ENCODE assay signal across 14 mouse cellular contexts in the genomic region with DNA sequence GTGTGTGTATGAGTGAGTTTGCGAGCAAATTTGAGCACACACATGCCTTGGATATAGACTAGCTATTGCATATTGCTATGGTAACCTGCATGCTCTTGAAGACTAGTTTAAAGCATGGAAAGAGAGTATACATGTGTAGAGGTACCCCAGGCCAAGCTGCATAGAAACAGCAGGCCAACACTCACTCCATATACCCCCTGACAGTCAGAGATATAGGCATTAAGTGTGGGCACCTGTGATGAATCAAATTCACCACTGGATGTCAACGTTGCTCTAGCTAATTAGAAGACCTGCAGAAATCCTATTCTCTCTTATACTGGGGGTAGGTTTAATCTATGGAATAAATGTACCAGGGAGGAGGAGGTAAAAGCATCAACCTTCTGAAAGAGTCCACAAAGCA.
A peak's percentile ranks its signal among the peaks of the same experiment; 100 is the strongest.
DNase-seq lines count a peak whose midpoint lies in the region; ATAC-seq and TF ChIP-seq lines count a peak whose summit lies in the region.
"Had no signal": no experiment of that assay in that cellular context is flagged by ENCODE, and none has a peak within 500 bp of the region (broad histone marks: within the 10 kb centered on the region; RNA-seq: fewer than 3 reads in every experiment).

No protein-coding gene starts in this region.

- H3K27ac ChIP-seq in hindbrain, embryonic 14.5 days, result no peak overlapping the region
- H3K27ac ChIP-seq in hindbrain, embryonic 13.5 days, result no peak overlapping the region
- no peak overlapping the region for H3K27ac ChIP-seq in lung, postnatal 0 days (ENCODE audit: low read length)
- no peak overlapping the region for H3K27ac ChIP-seq in midbrain, postnatal 0 days (ENCODE audit: low read depth, low read length)
- H3K27ac ChIP-seq: embryonic facial prominence, embryonic 12.5 days; liver, embryonic 13.5 days had no signal

- no peak overlapping the region for H3K4me2 ChIP-seq in hindbrain, embryonic 14.5 days (replicated peaks)
- no peak overlapping the region for H3K4me2 ChIP-seq in hindbrain, embryonic 13.5 days
- H3K4me2 ChIP-seq in lung, postnatal 0 days (replicated peaks; ENCODE audit: low read depth, low read length), result no peak overlapping the region
- H3K4me2 ChIP-seq in midbrain, postnatal 0 days (ENCODE audit: low read depth, low read length, poor library complexity, severe bottlenecking), result no peak overlapping the region
- H3K4me2 ChIP-seq: embryonic facial prominence, embryonic 12.5 days; liver, embryonic 13.5 days had no signal

- ATAC-seq in hindbrain, embryonic 14.5 days (ENCODE audit: low FRiP score), result no peak
- no peak; the same call in 1 of the 2 replicates for ATAC-seq in hindbrain, embryonic 13.5 days (ENCODE audit: low FRiP score)
- no peak for ATAC-seq in lung, postnatal 0 days
- no peak for ATAC-seq in midbrain, postnatal 0 days (ENCODE audit: low FRiP score)
- ATAC-seq: Patski had no signal

- no peaks in the 10 kb centered on the region for H3K9me3 ChIP-seq in hindbrain, embryonic 14.5 days (ENCODE audit: control insufficient read depth, low read length)
- no peaks in the 10 kb centered on the region for H3K9me3 ChIP-seq in hindbrain, embryonic 13.5 days
- no peaks in the 10 kb centered on the region for H3K9me3 ChIP-seq in lung, postnatal 0 days (ENCODE audit: low read length)
- no peaks in the 10 kb centered on the region for H3K9me3 ChIP-seq in midbrain, postnatal 0 days (ENCODE audit: low read length)
- H3K9me3 ChIP-seq: embryonic facial prominence, embryonic 12.5 days; liver, embryonic 13.5 days had no signal

- no peak overlapping the region for H3K9ac ChIP-seq in hindbrain, embryonic 14.5 days
- no peak overlapping the region for H3K9ac ChIP-seq in hindbrain, embryonic 13.5 days
- no peak overlapping the region for H3K9ac ChIP-seq in lung, postnatal 0 days (replicated peaks; ENCODE audit: low read depth)
- no peak overlapping the region for H3K9ac ChIP-seq in midbrain, postnatal 0 days (replicated peaks; ENCODE audit: low read length, poor library complexity, severe bottlenecking)
- H3K9ac ChIP-seq: embryonic facial prominence, embryonic 12.5 days; liver, embryonic 13.5 days had no signal

- no peak overlapping the region for H3K4me3 ChIP-seq in hindbrain, embryonic 14.5 days (replicated peaks; ENCODE audit: low read length)
- no peak overlapping the region for H3K4me3 ChIP-seq in hindbrain, embryonic 13.5 days
- H3K4me3 ChIP-seq in lung, postnatal 0 days (ENCODE audit: low read depth, low read length), result no peak overlapping the region
- H3K4me3 ChIP-seq in midbrain, postnatal 0 days (ENCODE audit: low read depth, low read length), result no peak overlapping the region
- H3K4me3 ChIP-seq: embryonic facial prominence, embryonic 12.5 days; liver, embryonic 13.5 days had no signal

- peaks cover 14% of the 10 kb centered on the region; the same call in 1 of the 2 replicates for H3K4me1 ChIP-seq in hindbrain, embryonic 14.5 days (replicated peaks; ENCODE audit: control insufficient read depth, insufficient read depth, low read length)
- peaks cover 15% of the 10 kb centered on the region for H3K4me1 ChIP-seq in hindbrain, embryonic 13.5 days (replicated peaks)
- no peaks in the 10 kb centered on the region for H3K4me1 ChIP-seq in lung, postnatal 0 days (ENCODE audit: insufficient read depth, low read depth, low read length)
- peaks cover 2% of the 10 kb centered on the region; the same call in 1 of the 2 replicates for H3K4me1 ChIP-seq in midbrain, postnatal 0 days (ENCODE audit: insufficient read depth, low read length)
- H3K4me1 ChIP-seq: embryonic facial prominence, embryonic 12.5 days; liver, embryonic 13.5 days had no signal

- WGBS in hindbrain, embryonic 14.5 days, result 67% methylated on average over 2 of the region's 2 CpGs
- 64% methylated on average over 2 of the region's 2 CpGs for WGBS in hindbrain, embryonic 13.5 days
- 68% methylated on average over 2 of the region's 2 CpGs for WGBS in lung, postnatal 0 days
- WGBS in midbrain, postnatal 0 days, result 36% methylated on average over 2 of the region's 2 CpGs

- TF ChIP-seq EP300 in lung, postnatal 0 days (IDR thresholded peaks at IDR 0.05), result no peak

- no peaks in the 10 kb centered on the region for H3K36me3 ChIP-seq in hindbrain, embryonic 14.5 days (replicated peaks; ENCODE audit: control insufficient read depth, insufficient read depth)
- H3K36me3 ChIP-seq in hindbrain, embryonic 13.5 days, result no peaks in the 10 kb centered on the region
- H3K36me3 ChIP-seq in lung, postnatal 0 days (ENCODE audit: insufficient read depth, low read length), result no peaks in the 10 kb centered on the region
- H3K36me3 ChIP-seq in midbrain, postnatal 0 days (ENCODE audit: insufficient read depth, low read length), result no peaks in the 10 kb centered on the region
- H3K36me3 ChIP-seq: embryonic facial prominence, embryonic 12.5 days; liver, embryonic 13.5 days had no signal

- TF ChIP-seq CTCF in lung, postnatal 0 days (IDR thresholded peaks at IDR 0.05), result peak; percentile 36
- TF ChIP-seq CTCF in midbrain, postnatal 0 days (IDR thresholded peaks at IDR 0.05), result peak; percentile 74

- DNase-seq in hindbrain, embryonic 14.5 days (ENCODE audit: low spot score), result peak; percentile 52
- DNase-seq in lung, postnatal 0 days (ENCODE audit: low spot score), result no peak
- no peak for DNase-seq in lung, postnatal 36 days
- DNase-seq in cerebellum, postnatal 14 days, result peak; percentile 16 to 48
- DNase-seq in midbrain, postnatal 0 days (ENCODE audit: low spot score), result peak; percentile 67
- no peak for DNase-seq in adrenal gland, postnatal 10 days
- DNase-seq: heart, adult 18-20 months; kidney, adult 9 months; liver, embryonic 13.5 days; right cerebral cortex, adult 18-20 months; thymus, adult 2 months had no signal

- no peaks in the 10 kb centered on the region for H3K27me3 ChIP-seq in hindbrain, embryonic 14.5 days (ENCODE audit: control insufficient read depth, insufficient read depth, low read length)
- H3K27me3 ChIP-seq in hindbrain, embryonic 13.5 days, result no peaks in the 10 kb centered on the region
- no peaks in the 10 kb centered on the region for H3K27me3 ChIP-seq in lung, postnatal 0 days (replicated peaks; ENCODE audit: insufficient read depth, low read length)
- no peaks in the 10 kb centered on the region for H3K27me3 ChIP-seq in midbrain, postnatal 0 days (ENCODE audit: insufficient read depth, low read length)
- H3K27me3 ChIP-seq: embryonic facial prominence, embryonic 12.5 days; liver, embryonic 13.5 days had no signal

Comparison
In these comparisons a context has a peak if more than half of its experiments do, and no peak if none do; other contexts are left out.
1. DNase-seq: peak in hindbrain, embryonic 14.5 days (single experiment), cerebellum, postnatal 14 days (2 of 2) and midbrain, postnatal 0 days (single experiment); none in lung, postnatal 0 days (single experiment), lung, postnatal 36 days (single experiment) and adrenal gland, postnatal 10 days (single experiment).